Mouse (Mus musculus) forebrain, embryonic 14.5 days (tissue): ENCODE data around the gene Mef2d. TPM values are rescaled to one million over a fixed set of nuclear protein-coding genes. Genes with fewer than 3 reads are reported as not detected.
A peak's percentile ranks its signal among the peaks of the same experiment; 100 is the strongest.

Source experiments
- ATAC-seq: fragments of 200-750 bp; cut with Nextera tagmentation; 2 replicates; pipeline ENCODE4 v1.8.0; 2017; ENCODE audit warnings: mild to moderate bottlenecking, moderate library complexity
- DNase-seq: peaks from one replicate; pipeline ENCODE4 v3.0.0-alpha.2; 2015; ENCODE audit warnings: low spot score
- H3K27ac ChIP-seq: fragments of 300-500 bp; sonication (generic); 2 replicates; pipeline ENCODE4 v1.5.1; 2014; ENCODE audit warnings: low read depth, mild to moderate bottlenecking, control low read depth, low read length, moderate library complexity
- H3K27me3 ChIP-seq: fragments of 300-500 bp; sonication (generic); replicated peaks from 2 replicates; pipeline ENCODE4 v1.6.1; 2014; ENCODE audit warnings: low read length, control low read depth, mixed read lengths; ENCODE audit not compliant: control insufficient read depth, insufficient read depth
- H3K36me3 ChIP-seq: fragments of 300-500 bp; sonication (generic); 2 replicates; pipeline ENCODE4 v1.6.1; 2014; ENCODE audit warnings: low read length, control low read depth; ENCODE audit not compliant: control insufficient read depth, insufficient read depth
- H3K4me1 ChIP-seq: fragments of 300-500 bp; sonication (generic); 2 replicates; pipeline ENCODE4 v1.6.1; 2014; ENCODE audit warnings: antibody characterized with exemption, low read length, control low read depth; ENCODE audit not compliant: control insufficient read depth, insufficient read depth
- H3K4me2 ChIP-seq: fragments of 300-500 bp; sonication (generic); 2 replicates; pipeline ENCODE4 v1.6.1; 2014; ENCODE audit warnings: mild to moderate bottlenecking, control low read depth, low read length
- H3K4me3 ChIP-seq: fragments of 300-500 bp; sonication (generic); 2 replicates; pipeline ENCODE4 v1.5.1; 2014; ENCODE audit warnings: low read depth, low read length, control low read depth
- H3K9ac ChIP-seq: fragments of 300-500 bp; sonication (generic); 2 replicates; pipeline ENCODE4 v1.6.1; 2014; ENCODE audit warnings: mild to moderate bottlenecking, low read length, control low read depth, moderate library complexity
- H3K9me3 ChIP-seq: fragments of 300-500 bp; sonication (generic); replicated peaks from 2 replicates; pipeline ENCODE4 v1.6.1; 2016; ENCODE audit warnings: low read length, control low read depth, mixed read lengths; ENCODE audit not compliant: control insufficient read depth
- WGBS: fragments of 180-500 bp; shearing (Covaris S2); extraction: QIAGEN DNeasy Blood & Tissue Kit; methylation state at CpG from one replicate; pipeline ENCODE4 v1.1.7; 2014; 5-methylcytosine and 5-hydroxymethylcytosine counted together
- polyA plus RNA-seq: library from polyadenylated mRNA; unstranded; fragments of >200 nt; fragmentation: Nextera tagmentation; extraction: Ambion mirVana; gene quantifications from 2 replicates; pipeline ENCODE4 v1.2.1, GENCODE M21; 2014

Gene Mef2d
- polyA plus RNA-seq, 1 experiment from 2014 or later, result 17.3 TPM

GRCm38 (mm10) chr3:88204751-88205150 is 62.6 kb downstream of the Mef2d start:
- Histone ChIP-seq H3K4me2 (peak overlapping the region; percentile 98), H3K9me3 (no peaks in the 10 kb centered on the region), H3K27ac (peak overlapping the region; percentile 100), H3K4me1 (peaks cover 38% of the 10 kb centered on the region), H3K9ac (peak overlapping the region; percentile 100), H3K36me3 (peaks cover 5% of the 10 kb centered on the region; the same call in 1 of the 2 replicates), H3K27me3 (no peaks in the 10 kb centered on the region), H3K4me3 (peak overlapping the region; percentile 26; the same call in 1 of the 2 replicates)
- WGBS, result 3% methylated on average over 1 of the region's 1 CpGs
- ATAC-seq, result peak; percentile 40
- peak; percentile 95 for DNase-seq

GRCm38 (mm10) chr3:88205176-88205562 is 63.0 kb downstream of the Mef2d start:
- Histone ChIP-seq H3K9ac (peak overlapping the region; percentile 100), H3K4me2 (peak overlapping the region; percentile 98), H3K4me3 (0 out of 2 replicates have a peak overlapping the region, but pooled peaks have one; percentile 86), H3K27ac (peak overlapping the region; percentile 100), H3K27me3 (no peaks in the 10 kb centered on the region), H3K9me3 (no peaks in the 10 kb centered on the region), H3K4me1 (peaks cover 39% of the 10 kb centered on the region), H3K36me3 (peaks cover 10% of the 10 kb centered on the region; the same call in 1 of the 2 replicates)
- no peak for DNase-seq
- ATAC-seq, result peak; percentile 61
- WGBS, result under 1% methylated on average over 4 of the region's 4 CpGs

GRCm38 (mm10) chr3:88205563-88206491 is 63.7 kb downstream of the Mef2d start:
- under 1% methylated on average over 8 of the region's 8 CpGs for WGBS
- H3K4me1 ChIP-seq, result peaks cover 45% of the 10 kb centered on the region

GRCm38 (mm10) chr3:88206500-88206899 is 64.3 kb downstream of the Mef2d start:
- H3K27me3 ChIP-seq, result no peaks in the 10 kb centered on the region
- H3K9ac ChIP-seq, result peak overlapping the region; percentile 100
- peak overlapping the region; percentile 100 for H3K27ac ChIP-seq
- peak overlapping the region; percentile 86 for H3K4me3 ChIP-seq
- no peaks in the 10 kb centered on the region for H3K9me3 ChIP-seq
- peak; percentile 1; the same call in 1 of the 2 replicates for ATAC-seq
- DNase-seq, result no peak
- WGBS, result 1% methylated on average over 3 of the region's 3 CpGs
- H3K4me1 ChIP-seq, result peaks cover 42% of the 10 kb centered on the region
- peaks cover 19% of the 10 kb centered on the region; the same call in 1 of the 2 replicates for H3K36me3 ChIP-seq
- H3K4me2 ChIP-seq, result peak overlapping the region; percentile 98

More at GRCm38 (mm10) chr3:88205563-88206491, 63.7 kb downstream of the Mef2d start:
- Histone ChIP-seq H3K9ac (peak overlapping the region; percentile 100), H3K4me2 (peak overlapping the region; percentile 98), H3K36me3 (peaks cover 16% of the 10 kb centered on the region; the same call in 1 of the 2 replicates), H3K27ac (peak overlapping the region; percentile 100), H3K27me3 (no peaks in the 10 kb centered on the region), H3K9me3 (no peaks in the 10 kb centered on the region), H3K4me3 (peak overlapping the region; percentile 86)
- peak; percentile 70 for ATAC-seq
- peak; percentile 96 for DNase-seq

- Histone ChIP-seq H3K4me3 (peak overlapping the region; percentile 86), H3K27ac (peak overlapping the region; percentile 100), H3K4me1 (peaks cover 39% of the 10 kb centered on the region), H3K4me2 (peak overlapping the region; percentile 98), H3K9me3 (no peaks in the 10 kb centered on the region), H3K36me3 (peaks cover 23% of the 10 kb centered on the region; the same call in 1 of the 2 replicates), H3K27me3 (no peaks in the 10 kb centered on the region), H3K9ac (peak overlapping the region; percentile 100)
- 0% methylated on average over 14 of the region's 14 CpGs for WGBS
- ATAC-seq, result peak; percentile 13
- peak; percentile 92 for DNase-seq
Measured at GRCm38 (mm10) chr3:88206901-88207371, 64.8 kb downstream of the Mef2d start.

- Histone ChIP-seq H3K4me1 (peaks cover 37% of the 10 kb centered on the region), H3K9ac (peak overlapping the region; percentile 100), H3K27me3 (no peaks in the 10 kb centered on the region), H3K27ac (peak overlapping the region; percentile 100), H3K4me2 (peak overlapping the region; percentile 98), H3K36me3 (peaks cover 29% of the 10 kb centered on the region; the same call in 1 of the 2 replicates), H3K4me3 (peak overlapping the region; percentile 86), H3K9me3 (no peaks in the 10 kb centered on the region)
- ATAC-seq, result no peak
- DNase-seq, result peak; percentile 77
- 3% methylated on average over 12 of the region's 15 CpGs for WGBS
Measured at GRCm38 (mm10) chr3:88207451-88208100, 65.4 kb downstream of the Mef2d start.

GRCm38 (mm10) chr3:88208226-88208720 is 66.1 kb downstream of the Mef2d start:
- peak overlapping the region; percentile 100 for H3K9ac ChIP-seq
- peaks cover 34% of the 10 kb centered on the region for H3K36me3 ChIP-seq
- DNase-seq (peak; percentile 43), ATAC-seq (no peak)
- H3K4me2 ChIP-seq, result peak overlapping the region; percentile 98
- H3K4me3 ChIP-seq, result peak overlapping the region; percentile 86
- WGBS, result 3% methylated on average over 3 of the region's 3 CpGs
- H3K27me3 ChIP-seq, result no peaks in the 10 kb centered on the region
- peaks cover 31% of the 10 kb centered on the region for H3K4me1 ChIP-seq
- H3K27ac ChIP-seq, result peak overlapping the region; percentile 100
- H3K9me3 ChIP-seq, result no peaks in the 10 kb centered on the region

- H3K4me1 ChIP-seq, result peaks cover 21% of the 10 kb centered on the region
- peak; percentile 14 for DNase-seq
- 3% methylated on average over 6 of the region's 6 CpGs for WGBS
Measured at GRCm38 (mm10) chr3:88209306-88209705, 67.1 kb downstream of the Mef2d start.

More at GRCm38 (mm10) chr3:88209306-88209705, 67.1 kb downstream of the Mef2d start:
- H3K9me3 ChIP-seq, result no peaks in the 10 kb centered on the region
- peaks cover 38% of the 10 kb centered on the region for H3K36me3 ChIP-seq
- peak overlapping the region; percentile 100 for H3K27ac ChIP-seq
- H3K9ac ChIP-seq, result peak overlapping the region; percentile 100
- no peak for ATAC-seq
- H3K4me2 ChIP-seq, result peak overlapping the region; percentile 98
- no peaks in the 10 kb centered on the region for H3K27me3 ChIP-seq
- peak overlapping the region; percentile 86 for H3K4me3 ChIP-seq
